Mouse (Mus musculus): ENCODE data around the gene Zkscan3.

GRCm38 (mm10) chr13:21397486-21397885 is 5.1 kb downstream of the Zkscan3 start:
- TF ChIP-seq CTCF (IDR thresholded peaks at IDR 0.05) (no peak), POLR2A (IDR thresholded peaks at IDR 0.05; ENCODE audit: insufficient read depth, low read depth, low read length) (no peak)
